Comparison of ENCODE assay signal across 21 mouse cellular contexts in genomic region chr10:66132025-66132424, GRCm38 (mm10).
A peak's percentile ranks its signal among the peaks of the same experiment; 100 is the strongest.
DNase-seq lines count a peak whose midpoint lies in the region; ATAC-seq lines count a peak whose summit lies in the region.
"Had no signal": no experiment of that assay in that cellular context is flagged by ENCODE, and none has a peak within 500 bp of the region (broad histone marks: within the 10 kb centered on the region; RNA-seq: fewer than 3 reads in every experiment).

No protein-coding gene starts in this region.

- H3K36me3 ChIP-seq in forebrain, embryonic 13.5 days (ENCODE audit: poor library complexity, severe bottlenecking) = no peaks in the 10 kb centered on the region
- H3K36me3 ChIP-seq in forebrain, embryonic 12.5 days (replicated peaks) = no peaks in the 10 kb centered on the region
- H3K36me3 ChIP-seq in midbrain, embryonic 14.5 days (ENCODE audit: control insufficient read depth, insufficient read depth, low read length) = no peaks in the 10 kb centered on the region
- no peaks in the 10 kb centered on the region for H3K36me3 ChIP-seq in midbrain, embryonic 10.5 days
- H3K36me3 ChIP-seq: embryonic facial prominence, embryonic 15.5 days; heart, embryonic 13.5 days; intestine, embryonic 15.5 days had no signal

- peak; percentile 12 for DNase-seq in midbrain, embryonic 14.5 days
- DNase-seq in midbrain, embryonic 10.5 days (ENCODE audit: low spot score) = no peak
- DNase-seq in brain, adult 2 months (ENCODE audit: low read depth, low spot score) = peak; percentile 7
- DNase-seq in adrenal gland, postnatal 4 days (ENCODE audit: low spot score in 2 of 2) = no peak
- DNase-seq in gastrocnemius, adult 8-10 months (ENCODE audit: low spot score in 2 of 2) = no peak
- DNase-seq: cerebellum, adult 11 months; cerebellum, adult 8-10 months; embryo, embryonic 11 days; gastrocnemius, adult 2 months; gastrocnemius, postnatal 36 days; heart, postnatal 36 days; kidney, adult 8-10 months had no signal

- H3K4me2 ChIP-seq in forebrain, embryonic 13.5 days = no peak overlapping the region
- H3K4me2 ChIP-seq in forebrain, embryonic 12.5 days = no peak overlapping the region
- H3K4me2 ChIP-seq in midbrain, embryonic 14.5 days (ENCODE audit: low read length) = no peak overlapping the region
- H3K4me2 ChIP-seq: embryonic facial prominence, embryonic 15.5 days; heart, embryonic 13.5 days; intestine, embryonic 15.5 days had no signal

- no peak overlapping the region for H3K4me3 ChIP-seq in forebrain, embryonic 13.5 days
- no peak overlapping the region for H3K4me3 ChIP-seq in forebrain, embryonic 12.5 days (replicated peaks)
- H3K4me3 ChIP-seq in midbrain, embryonic 14.5 days (replicated peaks; ENCODE audit: low read depth, low read length) = no peak overlapping the region
- H3K4me3 ChIP-seq in midbrain, embryonic 10.5 days = no peak overlapping the region
- H3K4me3 ChIP-seq: embryonic facial prominence, embryonic 15.5 days; erythroblast, embryonic 14.5 days; gastrocnemius, adult 2 months; heart, embryonic 13.5 days; intestine, embryonic 15.5 days had no signal

- H3K9ac ChIP-seq in forebrain, embryonic 13.5 days = no peak overlapping the region; the same call in 1 of the 2 replicates
- H3K9ac ChIP-seq in forebrain, embryonic 12.5 days = no peak overlapping the region
- H3K9ac ChIP-seq in midbrain, embryonic 14.5 days (replicated peaks; ENCODE audit: low read length) = no peak overlapping the region
- H3K9ac ChIP-seq: embryonic facial prominence, embryonic 15.5 days; heart, embryonic 13.5 days; intestine, embryonic 15.5 days had no signal

- no peaks in the 10 kb centered on the region for H3K9me3 ChIP-seq in forebrain, embryonic 13.5 days (replicated peaks)
- no peaks in the 10 kb centered on the region for H3K9me3 ChIP-seq in forebrain, embryonic 12.5 days
- no peaks in the 10 kb centered on the region for H3K9me3 ChIP-seq in midbrain, embryonic 14.5 days (ENCODE audit: control insufficient read depth, low read length)
- no peaks in the 10 kb centered on the region for H3K9me3 ChIP-seq in midbrain, embryonic 10.5 days (replicated peaks)
- H3K9me3 ChIP-seq: embryonic facial prominence, embryonic 15.5 days; heart, embryonic 13.5 days; intestine, embryonic 15.5 days had no signal

- 38% methylated on average over 4 of the region's 4 CpGs for WGBS in forebrain, embryonic 13.5 days
- WGBS in forebrain, embryonic 12.5 days = 60% methylated on average over 4 of the region's 4 CpGs
- WGBS in midbrain, embryonic 14.5 days = 55% methylated on average over 4 of the region's 4 CpGs
- WGBS in midbrain, embryonic 10.5 days = 82% methylated on average over 4 of the region's 4 CpGs

- ATAC-seq in forebrain, embryonic 13.5 days = 0 out of 2 replicates have a peak, but pooled peaks have one; percentile 19
- no peak for ATAC-seq in forebrain, embryonic 12.5 days (ENCODE audit: low FRiP score)
- no peak for ATAC-seq in midbrain, embryonic 14.5 days (ENCODE audit: low FRiP score, low TSS enrichment)
- ATAC-seq: activated CD4-positive, CD25-positive, alpha-beta regulatory T cell, adult 4 months; hindbrain, postnatal 0 days; intestine, embryonic 15.5 days; Patski had no signal

- H3K27me3 ChIP-seq in forebrain, embryonic 13.5 days = no peaks in the 10 kb centered on the region
- no peaks in the 10 kb centered on the region for H3K27me3 ChIP-seq in forebrain, embryonic 12.5 days
- H3K27me3 ChIP-seq in midbrain, embryonic 14.5 days (ENCODE audit: control insufficient read depth, insufficient read depth, low read length) = no peaks in the 10 kb centered on the region
- H3K27me3 ChIP-seq in midbrain, embryonic 10.5 days (ENCODE audit: low read depth, poor library complexity, severe bottlenecking) = no peaks in the 10 kb centered on the region
- H3K27me3 ChIP-seq: embryonic facial prominence, embryonic 15.5 days; heart, embryonic 13.5 days; intestine, embryonic 15.5 days; Patski had no signal

- peaks cover 3% of the 10 kb centered on the region; the same call in 1 of the 2 replicates for H3K4me1 ChIP-seq in forebrain, embryonic 13.5 days
- H3K4me1 ChIP-seq in forebrain, embryonic 12.5 days = no peaks in the 10 kb centered on the region
- no peaks in the 10 kb centered on the region for H3K4me1 ChIP-seq in midbrain, embryonic 14.5 days (ENCODE audit: control insufficient read depth, insufficient read depth, low read length)
- no peaks in the 10 kb centered on the region for H3K4me1 ChIP-seq in midbrain, embryonic 10.5 days
- H3K4me1 ChIP-seq: embryonic facial prominence, embryonic 15.5 days; heart, embryonic 13.5 days; intestine, embryonic 15.5 days had no signal

- H3K27ac ChIP-seq in forebrain, embryonic 13.5 days = no peak overlapping the region
- H3K27ac ChIP-seq in forebrain, embryonic 12.5 days = no peak overlapping the region
- H3K27ac ChIP-seq in midbrain, embryonic 14.5 days (replicated peaks; ENCODE audit: low read depth, low read length) = no peak overlapping the region
- no peak overlapping the region for H3K27ac ChIP-seq in midbrain, embryonic 10.5 days (replicated peaks)
- H3K27ac ChIP-seq: embryonic facial prominence, embryonic 15.5 days; gastrocnemius, adult 2 months; heart, embryonic 13.5 days; hindbrain, postnatal 0 days; intestine, embryonic 15.5 days had no signal

Comparison
In these comparisons a context has a peak if more than half of its experiments do, and no peak if none do; other contexts are left out.
1. DNase-seq: peak in midbrain, embryonic 14.5 days (single experiment) and brain, adult 2 months (single experiment); none in midbrain, embryonic 10.5 days (single experiment), adrenal gland, postnatal 4 days (0 of 2) and gastrocnemius, adult 8-10 months (0 of 2).